Mouse (Mus musculus) intestine, embryonic 14.5 days (tissue): ENCODE measurements around the gene Capn5. TPM values are rescaled to one million over a fixed set of nuclear protein-coding genes. Genes with fewer than 3 reads are reported as not detected.
A peak's percentile ranks its signal among the peaks of the same experiment; 100 is the strongest.

Experiments
- ATAC-seq: fragments of 200-750 bp; cut with Nextera tagmentation; replicated peaks from 2 replicates; pipeline ENCODE4 v1.8.0; 2017; ENCODE audit warnings: low read depth, moderate number of reproducible peaks, moderate TSS enrichment, moderate library complexity; ENCODE audit not compliant: low FRiP score, low TSS enrichment
- DNase-seq: peaks from one replicate; pipeline ENCODE4 v3.0.0-alpha.2; 2018; ENCODE audit warnings: low spot score
- H3K27ac ChIP-seq: fragments of 300-500 bp; sonication (generic); 2 replicates; pipeline ENCODE4 v1.5.1; 2014; ENCODE audit warnings: low read depth, mild to moderate bottlenecking, control low read depth
- H3K27me3 ChIP-seq: fragments of 300-500 bp; sonication (generic); replicated peaks from 2 replicates; pipeline ENCODE4 v1.6.1; 2014; ENCODE audit warnings: low read length, control low read depth; ENCODE audit not compliant: control insufficient read depth, insufficient read depth
- H3K36me3 ChIP-seq: fragments of 300-500 bp; sonication (generic); 2 replicates; pipeline ENCODE4 v1.6.1; 2014; ENCODE audit warnings: low read length, control low read depth; ENCODE audit not compliant: control insufficient read depth, insufficient read depth
- H3K4me1 ChIP-seq: fragments of 300-500 bp; sonication (generic); replicated peaks from 2 replicates; pipeline ENCODE4 v1.6.1; 2014; ENCODE audit warnings: low read length, control low read depth, mixed read lengths; ENCODE audit not compliant: control insufficient read depth, insufficient read depth
- H3K4me2 ChIP-seq: fragments of 300-500 bp; sonication (generic); 2 replicates; pipeline ENCODE4 v1.6.1; 2014; ENCODE audit warnings: low read length
- H3K4me3 ChIP-seq: fragments of 300-500 bp; sonication (generic); 2 replicates; pipeline ENCODE4 v1.5.1; 2014; ENCODE audit warnings: low read depth, low read length, control low read depth, mixed read lengths
- H3K9ac ChIP-seq: fragments of 300-500 bp; sonication (generic); 2 replicates; pipeline ENCODE4 v1.6.1; 2014; ENCODE audit warnings: mild to moderate bottlenecking, low read length
- H3K9me3 ChIP-seq: fragments of 300-500 bp; sonication (generic); 2 replicates; pipeline ENCODE4 v1.6.1; 2016; ENCODE audit warnings: low read length, control low read depth; ENCODE audit not compliant: control insufficient read depth
- WGBS: fragments of 180-500 bp; shearing (Covaris S2); extraction: QIAGEN DNeasy Blood & Tissue Kit; methylation state at CpG from one replicate; pipeline ENCODE4 v1.1.7; 2014; 5-methylcytosine and 5-hydroxymethylcytosine counted together
- polyA plus RNA-seq: library from polyadenylated mRNA; unstranded; fragments of >200 nt; fragmentation: Nextera tagmentation; extraction: Ambion mirVana; gene quantifications from 2 replicates; pipeline ENCODE4 v1.2.1, GENCODE M21; 2014

Gene Capn5
- polyA plus RNA-seq, 1 experiment from 2014 or later, result 6.1 TPM

GRCm38 (mm10) chr7:98157636-98158332 lies 20.3 kb downstream of the Capn5 start:
- Histone ChIP-seq H3K4me1 (peaks cover 24% of the 10 kb centered on the region), H3K9me3 (no peaks in the 10 kb centered on the region), H3K4me3 (no peak overlapping the region), H3K36me3 (no peaks in the 10 kb centered on the region), H3K27ac (no peak overlapping the region), H3K9ac (no peak overlapping the region), H3K27me3 (no peaks in the 10 kb centered on the region), H3K4me2 (no peak overlapping the region)
- ATAC-seq, result no peak
- no peak for DNase-seq
- WGBS, result 50% methylated on average over 5 of the region's 5 CpGs

GRCm38 (mm10) chr7:98156280-98156665 lies 21.8 kb downstream of the Capn5 start:
- Histone ChIP-seq H3K9me3 (no peaks in the 10 kb centered on the region), H3K27ac (no peak overlapping the region), H3K9ac (no peak overlapping the region), H3K4me3 (no peak overlapping the region), H3K36me3 (no peaks in the 10 kb centered on the region), H3K4me2 (no peak overlapping the region), H3K4me1 (peaks cover 24% of the 10 kb centered on the region), H3K27me3 (no peaks in the 10 kb centered on the region)
- 72% methylated on average over 3 of the region's 3 CpGs for WGBS
- ATAC-seq (no peak), DNase-seq (no peak)

- Histone ChIP-seq H3K27ac (no peak overlapping the region), H3K9me3 (no peaks in the 10 kb centered on the region), H3K4me1 (peaks cover 20% of the 10 kb centered on the region), H3K27me3 (no peaks in the 10 kb centered on the region), H3K4me2 (no peak overlapping the region), H3K36me3 (no peaks in the 10 kb centered on the region), H3K4me3 (no peak overlapping the region), H3K9ac (no peak overlapping the region)
- ATAC-seq, result no peak
- WGBS, result 32% methylated on average over 7 of the region's 8 CpGs
- DNase-seq, result peak; percentile 79
These were observed 22.4 kb downstream of the Capn5 start for GRCm38 (mm10) chr7:98155546-98156279.

- no peak overlapping the region for H3K9ac ChIP-seq
- no peak overlapping the region for H3K4me2 ChIP-seq
- no peaks in the 10 kb centered on the region for H3K36me3 ChIP-seq
- DNase-seq (no peak), ATAC-seq (no peak)
- no peak overlapping the region for H3K27ac ChIP-seq
- H3K4me1 ChIP-seq, result peaks cover 18% of the 10 kb centered on the region
- H3K4me3 ChIP-seq, result no peak overlapping the region
- H3K9me3 ChIP-seq, result no peaks in the 10 kb centered on the region
- 85% methylated on average over 5 of the region's 5 CpGs for WGBS
- H3K27me3 ChIP-seq, result no peaks in the 10 kb centered on the region
These were observed 24.2 kb downstream of the Capn5 start for GRCm38 (mm10) chr7:98153892-98154291.

GRCm38 (mm10) chr7:98153345-98153744 lies 24.7 kb downstream of the Capn5 start:
- Histone ChIP-seq H3K4me3 (no peak overlapping the region), H3K4me1 (peaks cover 13% of the 10 kb centered on the region)
- WGBS, result 53% methylated on average over 3 of the region's 3 CpGs

GRCm38 (mm10) chr7:98152400-98152799 lies 25.7 kb downstream of the Capn5 start:
- no peak for ATAC-seq
- WGBS, result 53% methylated on average over 8 of the region's 8 CpGs

More at GRCm38 (mm10) chr7:98153345-98153744, 24.7 kb downstream of the Capn5 start:
- H3K4me2 ChIP-seq, result no peak overlapping the region
- no peaks in the 10 kb centered on the region for H3K36me3 ChIP-seq
- no peaks in the 10 kb centered on the region for H3K27me3 ChIP-seq
- no peak overlapping the region for H3K27ac ChIP-seq
- no peak overlapping the region for H3K9ac ChIP-seq
- ATAC-seq (no peak), DNase-seq (no peak)
- H3K9me3 ChIP-seq, result no peaks in the 10 kb centered on the region

GRCm38 (mm10) chr7:98150525-98150924 lies 27.5 kb downstream of the Capn5 start:
- H3K36me3 ChIP-seq, result no peaks in the 10 kb centered on the region
- 35% methylated on average over 5 of the region's 5 CpGs for WGBS
- 0 out of 2 replicates have a peak, but pooled peaks cover 5% of the 10 kb centered on the region for H3K4me1 ChIP-seq
- ATAC-seq (no peak), DNase-seq (no peak)
- H3K27me3 ChIP-seq, result no peaks in the 10 kb centered on the region
- H3K4me3 ChIP-seq, result no peak overlapping the region
- H3K27ac ChIP-seq, result no peak overlapping the region
- H3K9me3 ChIP-seq, result no peaks in the 10 kb centered on the region
- H3K4me2 ChIP-seq, result no peak overlapping the region
- H3K9ac ChIP-seq, result no peak overlapping the region

More at GRCm38 (mm10) chr7:98152400-98152799, 25.7 kb downstream of the Capn5 start:
- H3K9ac ChIP-seq, result no peak overlapping the region
- H3K9me3 ChIP-seq, result no peaks in the 10 kb centered on the region
- DNase-seq, result no peak
- H3K27me3 ChIP-seq, result no peaks in the 10 kb centered on the region
- no peak overlapping the region for H3K4me3 ChIP-seq
- peaks cover 10% of the 10 kb centered on the region for H3K4me1 ChIP-seq
- H3K36me3 ChIP-seq, result no peaks in the 10 kb centered on the region
- no peak overlapping the region for H3K27ac ChIP-seq
- H3K4me2 ChIP-seq, result no peak overlapping the region

GRCm38 (mm10) chr7:98149802-98150201 lies 28.3 kb downstream of the Capn5 start:
- Histone ChIP-seq H3K9me3 (no peaks in the 10 kb centered on the region), H3K4me3 (no peak overlapping the region), H3K9ac (no peak overlapping the region), H3K36me3 (no peaks in the 10 kb centered on the region), H3K4me1 (0 out of 2 replicates have a peak, but pooled peaks cover 5% of the 10 kb centered on the region), H3K27ac (no peak overlapping the region), H3K4me2 (no peak overlapping the region), H3K27me3 (no peaks in the 10 kb centered on the region)
- DNase-seq (no peak), ATAC-seq (no peak)
- WGBS, result 18% methylated on average over 3 of the region's 3 CpGs
